Mouse (Mus musculus) G1E-ER4 (cell line): ENCODE measurements around the gene Gm8220. TPM values are rescaled to one million over a fixed set of nuclear protein-coding genes. Genes with fewer than 3 reads are reported as not detected.
"Not testable (repeated sequence)": the region's sequence is repeated elsewhere in the genome, so short reads cannot be mapped to it uniquely, and the experiment has no call there.

ENCODE experiments used
- GATA1 ChIP-seq: IDR thresholded peaks from one replicate; pipeline ENCODE4 v1.8.0; 2012; ENCODE audit warnings: low read length, inconsistent platforms
- polyA plus RNA-seq: library from polyadenylated mRNA; stranded (reverse); fragments of >175 nt; gene quantifications from 2 replicates; pipeline ENCODE4 v1.2.3, GENCODE M21; 2012

The Gm8220 gene
- polyA plus RNA-seq, result not detected in 2 replicates

DNA sequence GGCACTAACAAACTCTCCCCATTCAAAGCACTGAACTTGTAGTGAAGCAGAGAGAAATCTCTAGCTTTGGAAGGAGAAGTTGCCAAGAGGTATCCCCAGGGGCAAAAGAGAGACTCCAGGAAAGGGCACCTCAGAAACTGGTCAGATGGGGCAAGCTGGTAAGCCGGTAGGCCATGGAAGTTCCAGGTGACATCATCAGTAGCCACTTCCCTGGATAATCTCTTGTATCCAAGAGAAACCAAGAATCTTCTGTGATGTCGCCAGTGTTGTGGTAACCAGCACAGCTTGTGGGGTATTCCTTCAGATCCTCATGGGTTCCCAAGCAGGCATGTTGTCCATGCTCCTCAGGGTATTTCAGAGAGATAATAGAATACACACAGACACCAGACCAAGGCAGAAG lies at the start of gene Gm8220:
Gm8220 (plus strand) TSS at position 301 of the 400 bp plus-strand sequence.
- TF ChIP-seq GATA1, result not testable (repeated sequence)

DNA sequence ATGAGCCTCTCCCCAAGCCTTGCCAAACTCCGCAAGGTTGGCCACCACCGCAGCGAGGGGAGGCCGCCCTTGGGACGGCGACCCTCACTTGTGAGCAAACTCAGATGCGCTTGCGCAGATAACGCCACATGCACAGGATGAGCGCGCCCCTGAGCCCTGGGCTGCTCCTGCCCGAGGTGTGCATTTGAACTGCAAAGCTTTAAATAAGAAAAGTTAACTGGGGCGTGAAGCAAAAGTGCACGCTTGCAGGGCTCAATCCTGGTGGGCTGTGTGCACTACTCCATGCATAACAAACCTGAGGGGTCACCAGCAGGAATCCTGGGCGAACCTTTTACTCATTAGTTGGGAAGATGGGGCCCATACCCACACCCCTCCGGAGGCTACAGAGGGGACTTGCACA lies 37.3 kb upstream of the Gm8220 start:
- no peak for TF ChIP-seq GATA1

DNA sequence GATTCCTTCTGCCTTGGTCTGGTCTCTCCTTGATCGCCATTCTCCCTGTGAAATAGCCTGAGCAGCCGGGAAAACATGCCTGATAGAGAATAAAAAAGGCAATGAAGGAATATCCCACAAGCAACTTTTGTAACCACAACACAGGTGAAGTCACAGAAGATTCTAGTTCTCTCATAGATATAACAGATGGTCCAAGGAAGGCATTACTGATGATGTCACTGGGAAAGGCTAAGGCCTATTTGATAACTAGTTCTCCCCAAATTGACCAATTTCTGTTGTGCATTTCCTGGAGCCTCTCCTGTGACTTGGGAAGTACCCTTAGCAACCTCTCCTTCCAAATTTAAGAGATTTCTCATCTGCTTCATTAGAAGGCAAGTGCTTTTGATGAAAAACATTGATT lies 53.1 kb downstream of the Gm8220 start, which contains the start of gene Gm5930:
Gm5930 (minus strand) TSS at position 101 of the 400 bp plus-strand sequence.
- TF ChIP-seq GATA1, result not testable (repeated sequence)

Other genes with a start within 250 kb of the Gm8220 start
- not detected in 2 replicates for gene Ear2, start 182.9 kb upstream of the Gm8220 start, polyA plus RNA-seq
- not detected in 2 replicates for gene Gm3327, start 161.7 kb upstream of the Gm8220 start, polyA plus RNA-seq
- gene Gm8212, start 87.9 kb upstream of the Gm8220 start, polyA plus RNA-seq, result not detected in 2 replicates
- 0.18 TPM in 1 of 2 replicates, not detected in the other for gene 4930503E14Rik, start 72.3 kb upstream of the Gm8220 start, polyA plus RNA-seq
- 0.05 TPM in 1 of 2 replicates, not detected in the other for gene Gm5930, start 53.0 kb downstream of the Gm8220 start, polyA plus RNA-seq
- gene Gm8229, start 79.8 kb downstream of the Gm8220 start, polyA plus RNA-seq, result not detected in 2 replicates
- gene Gm3371, start 125.1 kb downstream of the Gm8220 start, polyA plus RNA-seq, result not detected in 2 replicates
- not detected in 2 replicates for gene Gm8232, start 148.1 kb downstream of the Gm8220 start, polyA plus RNA-seq
- gene BC061237, start 206.9 kb downstream of the Gm8220 start, polyA plus RNA-seq, result not detected in 2 replicates
- not detected in 2 replicates for gene Gm17093, start 232.7 kb downstream of the Gm8220 start, polyA plus RNA-seq